Mouse (Mus musculus): ENCODE data around the gene Borcs6. TPM values are rescaled to one million over a fixed set of nuclear protein-coding genes. Genes with fewer than 3 reads are reported as not detected.

Gene Borcs6
- polyA plus RNA-seq, 1 experiment from 2014 or later, result 7.2 TPM

DNA sequence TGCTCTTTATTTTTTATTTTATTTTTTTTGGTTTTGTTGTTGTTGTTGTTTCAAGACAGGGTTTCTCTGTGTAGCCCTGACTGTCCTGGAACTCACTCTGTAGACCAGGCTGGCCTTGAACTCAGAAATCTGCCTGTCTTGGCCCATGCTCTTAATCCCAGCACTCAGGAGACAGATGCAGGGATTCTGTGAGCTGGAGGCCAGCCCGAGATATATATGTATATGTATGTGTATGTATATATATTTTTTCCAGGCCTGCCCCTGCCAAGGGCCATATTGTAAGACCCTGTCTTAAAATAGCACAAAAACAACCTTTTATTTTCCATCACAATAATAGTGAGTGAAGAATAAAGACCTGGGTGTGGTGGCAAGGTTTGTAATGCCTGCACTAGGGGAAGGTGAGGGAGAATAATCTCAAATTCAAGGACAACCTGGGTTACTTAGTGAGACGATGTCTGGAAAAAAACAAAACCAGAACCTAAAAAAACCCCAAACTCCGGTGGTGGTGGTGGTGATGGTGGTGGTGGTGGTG, 5.9 kb downstream of the Borcs6 start:
- H3K4me2 ChIP-seq (ENCODE audit: low read depth, low read length), result 0 out of 2 replicates have a peak overlapping the region, but pooled peaks have one; percentile 52
- no peaks in the 10 kb centered on the region for H3K9me3 ChIP-seq (ENCODE audit: control insufficient read depth, low read length)
- ATAC-seq (ENCODE audit: low read depth), result no peak
- H3K36me3 ChIP-seq (ENCODE audit: control insufficient read depth, insufficient read depth, low read length), result no peaks in the 10 kb centered on the region
- H3K27ac ChIP-seq (ENCODE audit: low read length), result no peak overlapping the region
- no peak overlapping the region for H3K4me3 ChIP-seq (ENCODE audit: low read length)
- peaks cover 36% of the 10 kb centered on the region for H3K4me1 ChIP-seq (replicated peaks; ENCODE audit: control insufficient read depth, insufficient read depth, low read length)
- WGBS, result 58% methylated on average over 3 of the region's 3 CpGs
- H3K9ac ChIP-seq (ENCODE audit: low read length), result no peak overlapping the region
- H3K27me3 ChIP-seq (ENCODE audit: control insufficient read depth, insufficient read depth, low read depth, low read length), result no peaks in the 10 kb centered on the region

DNA sequence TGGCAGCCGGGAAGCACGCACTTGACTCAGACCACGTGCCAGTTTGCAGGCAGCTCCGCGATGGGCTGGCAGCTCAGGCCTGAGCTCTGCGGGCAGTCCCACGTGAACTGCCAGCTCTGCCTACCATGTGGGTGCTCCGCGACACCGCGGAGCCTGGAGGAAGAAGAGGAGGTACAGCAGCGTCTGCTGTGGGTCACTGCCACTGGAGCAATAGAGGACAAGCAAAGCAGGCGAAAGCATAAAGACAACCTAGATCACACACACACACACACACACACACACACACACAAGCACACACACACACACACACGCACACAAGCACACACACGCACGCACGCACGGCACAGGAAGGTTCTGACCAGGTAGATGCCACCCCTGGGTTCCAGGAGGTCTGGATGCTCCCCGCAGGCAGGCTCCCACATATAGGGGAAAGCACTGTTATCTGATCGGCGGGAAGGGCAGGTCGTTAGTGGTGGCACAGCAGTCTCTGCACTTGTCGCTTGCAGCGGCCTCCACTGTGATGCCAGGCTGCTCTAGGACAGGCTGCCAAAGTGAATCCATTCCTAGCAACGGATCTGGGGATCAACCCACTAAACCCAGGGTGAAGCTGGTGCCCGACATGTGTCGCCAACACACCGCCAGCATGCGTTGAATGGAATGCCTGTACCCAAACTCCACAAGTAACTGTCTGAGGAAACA, 6.8 kb downstream of the Borcs6 start:
- H3K9me3 ChIP-seq (ENCODE audit: control insufficient read depth, low read length), result no peaks in the 10 kb centered on the region
- peak overlapping the region; percentile 52 for H3K4me2 ChIP-seq (ENCODE audit: low read depth, low read length)
- ATAC-seq (ENCODE audit: low read depth), result no peak
- WGBS, result 1% methylated on average over 29 of the region's 29 CpGs
- no peak overlapping the region for H3K27ac ChIP-seq (ENCODE audit: low read length)
- no peaks in the 10 kb centered on the region for H3K27me3 ChIP-seq (ENCODE audit: control insufficient read depth, insufficient read depth, low read depth, low read length)
- H3K9ac ChIP-seq (ENCODE audit: low read length), result peak overlapping the region; percentile 62
- peaks cover 29% of the 10 kb centered on the region for H3K4me1 ChIP-seq (replicated peaks; ENCODE audit: control insufficient read depth, insufficient read depth, low read length)
- no peaks in the 10 kb centered on the region for H3K36me3 ChIP-seq (ENCODE audit: control insufficient read depth, insufficient read depth, low read length)
- peak overlapping the region; percentile 46 for H3K4me3 ChIP-seq (ENCODE audit: low read length)

DNA sequence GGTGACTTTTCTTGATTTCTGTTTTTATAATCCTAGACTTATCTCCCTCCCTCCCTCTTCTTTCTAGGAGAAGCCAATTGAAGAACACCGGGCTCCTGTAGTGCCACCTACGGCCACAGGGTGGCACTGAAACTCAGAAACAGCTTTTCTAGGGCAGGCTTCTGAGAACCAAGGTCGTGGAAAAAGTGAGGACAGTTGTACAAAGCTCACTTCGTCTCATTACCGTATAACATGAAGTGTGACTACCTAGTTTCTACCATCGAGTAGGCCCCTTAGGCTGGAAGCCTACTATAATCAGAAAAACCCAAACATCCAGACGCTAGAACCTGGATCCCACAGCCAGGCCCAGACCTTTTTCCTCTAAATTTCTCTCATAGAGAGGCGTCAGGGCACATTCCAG, 7.4 kb downstream of the Borcs6 start:
- Histone ChIP-seq H3K9ac (ENCODE audit: low read length) (no peak overlapping the region), H3K36me3 (ENCODE audit: control insufficient read depth, insufficient read depth, low read length) (no peaks in the 10 kb centered on the region), H3K27ac (ENCODE audit: low read length) (peak overlapping the region; percentile 11; the same call in 1 of the 2 replicates), H3K9me3 (ENCODE audit: control insufficient read depth, low read length) (no peaks in the 10 kb centered on the region), H3K4me2 (ENCODE audit: low read depth, low read length) (peak overlapping the region; percentile 52), H3K4me1 (replicated peaks; ENCODE audit: control insufficient read depth, insufficient read depth, low read length) (peaks cover 30% of the 10 kb centered on the region), H3K27me3 (ENCODE audit: control insufficient read depth, insufficient read depth, low read depth, low read length) (no peaks in the 10 kb centered on the region), H3K4me3 (ENCODE audit: low read length) (peak overlapping the region; percentile 46)
- WGBS, result 8% methylated on average over 8 of the region's 8 CpGs
- no peak for ATAC-seq (ENCODE audit: low read depth)

GRCm38 (mm10) chr11:69067601-69068000, 8.1 kb downstream of the Borcs6 start:
- no peak overlapping the region for H3K4me3 ChIP-seq (ENCODE audit: low read length)
- ATAC-seq (ENCODE audit: low read depth), result no peak
- WGBS, result 24% methylated on average over 6 of the region's 6 CpGs
- no peaks in the 10 kb centered on the region for H3K36me3 ChIP-seq (ENCODE audit: control insufficient read depth, insufficient read depth, low read length)
- H3K9ac ChIP-seq (ENCODE audit: low read length), result 0 out of 2 replicates have a peak overlapping the region, but pooled peaks have one; percentile 26
- no peaks in the 10 kb centered on the region for H3K27me3 ChIP-seq (ENCODE audit: control insufficient read depth, insufficient read depth, low read depth, low read length)
- H3K27ac ChIP-seq (ENCODE audit: low read length), result peak overlapping the region; percentile 11
- peaks cover 35% of the 10 kb centered on the region for H3K4me1 ChIP-seq (replicated peaks; ENCODE audit: control insufficient read depth, insufficient read depth, low read length)
- H3K9me3 ChIP-seq (ENCODE audit: control insufficient read depth, low read length), result no peaks in the 10 kb centered on the region
- no peak overlapping the region for H3K4me2 ChIP-seq (ENCODE audit: low read depth, low read length)

DNA sequence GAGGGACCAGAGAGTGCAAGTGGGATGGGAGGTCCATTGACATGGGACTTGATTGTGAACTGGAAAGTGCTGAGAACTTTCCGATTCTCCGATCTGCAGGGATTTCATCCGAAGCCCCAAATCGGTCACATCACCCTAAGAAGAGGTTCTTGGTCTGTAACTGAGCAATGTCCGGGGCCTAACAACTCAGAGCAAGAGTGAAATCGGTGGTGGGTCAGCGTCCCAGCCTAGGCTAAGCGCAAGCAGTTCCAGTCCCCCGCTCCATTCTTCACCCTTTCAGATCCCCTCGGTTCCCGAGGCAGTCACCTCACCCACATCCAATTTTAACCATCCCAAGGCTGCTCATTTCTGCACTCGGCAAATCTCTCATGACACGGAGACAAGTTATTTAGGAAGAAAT, 10.6 kb downstream of the Borcs6 start:
- Histone ChIP-seq H3K4me3 (ENCODE audit: low read length) (peak overlapping the region; percentile 71), H3K4me2 (ENCODE audit: low read depth, low read length) (peak overlapping the region; percentile 69), H3K9ac (ENCODE audit: low read length) (peak overlapping the region; percentile 84), H3K36me3 (ENCODE audit: control insufficient read depth, insufficient read depth, low read length) (no peaks in the 10 kb centered on the region), H3K27ac (ENCODE audit: low read length) (peak overlapping the region; percentile 96), H3K4me1 (replicated peaks; ENCODE audit: control insufficient read depth, insufficient read depth, low read length) (peaks cover 38% of the 10 kb centered on the region), H3K27me3 (ENCODE audit: control insufficient read depth, insufficient read depth, low read depth, low read length) (no peaks in the 10 kb centered on the region), H3K9me3 (ENCODE audit: control insufficient read depth, low read length) (no peaks in the 10 kb centered on the region)
- 1% methylated on average over 13 of the region's 13 CpGs for WGBS
- ATAC-seq (ENCODE audit: low read depth), result no peak

DNA sequence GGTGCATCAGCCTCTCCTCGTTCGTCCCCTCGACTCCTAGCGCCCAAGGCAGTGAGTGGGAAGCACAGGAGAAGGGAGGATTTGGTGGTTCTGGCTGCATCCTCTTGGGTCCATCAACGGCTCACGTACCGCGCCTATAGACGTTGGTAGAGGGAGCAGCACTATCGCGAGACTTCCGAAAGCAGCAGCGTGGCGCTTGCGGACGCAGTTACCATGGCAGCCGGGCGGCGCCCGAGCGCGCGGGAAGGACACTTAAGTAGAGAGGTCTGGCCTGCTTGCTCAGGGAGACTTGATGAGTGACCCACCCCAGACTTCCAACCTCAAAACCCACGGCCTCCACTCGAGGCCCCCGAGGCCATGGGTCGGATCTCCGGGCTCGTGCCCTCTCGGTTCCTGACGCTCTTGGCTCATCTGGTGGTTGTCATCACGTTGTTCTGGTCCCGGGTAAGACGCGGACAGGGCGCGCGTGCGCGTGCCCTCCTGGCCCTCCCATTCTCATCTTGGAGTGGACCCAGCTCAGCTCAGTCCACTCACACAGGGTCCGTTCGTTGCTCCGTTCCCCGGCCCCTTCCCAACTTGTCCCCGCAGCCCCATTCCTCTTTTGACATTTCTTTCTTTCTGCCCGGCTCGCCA, 11.2 kb downstream of the Borcs6 start, which contains the start of gene Tmem107:
Tmem107 (plus strand) TSS at position 217 of the 633 bp plus-strand sequence.
- Histone ChIP-seq H3K4me2 (ENCODE audit: low read depth, low read length) (peak within 1 kb of the TSS; percentile 69), H3K27ac (ENCODE audit: low read length) (peak within 1 kb of the TSS; percentile 96), H3K27me3 (ENCODE audit: control insufficient read depth, insufficient read depth, low read depth, low read length) (no peaks in the 10 kb centered on the region), H3K9me3 (ENCODE audit: control insufficient read depth, low read length) (no peaks in the 10 kb centered on the region), H3K4me3 (ENCODE audit: low read length) (peak within 1 kb of the TSS; percentile 71), H3K4me1 (replicated peaks; ENCODE audit: control insufficient read depth, insufficient read depth, low read length) (peaks cover 36% of the 10 kb centered on the region), H3K9ac (ENCODE audit: low read length) (peak within 1 kb of the TSS; percentile 84), H3K36me3 (ENCODE audit: control insufficient read depth, insufficient read depth, low read length) (no peaks in the 10 kb centered on the region)
- WGBS, result 0% methylated on average over 47 of the region's 47 CpGs
- ATAC-seq (ENCODE audit: low read depth), result peak; percentile 90

- Histone ChIP-seq H3K4me3 (ENCODE audit: low read length) (peak overlapping the region; percentile 71), H3K27ac (ENCODE audit: low read length) (peak overlapping the region; percentile 96), H3K4me1 (replicated peaks; ENCODE audit: control insufficient read depth, insufficient read depth, low read length) (peaks cover 30% of the 10 kb centered on the region), H3K36me3 (ENCODE audit: control insufficient read depth, insufficient read depth, low read length) (no peaks in the 10 kb centered on the region), H3K27me3 (ENCODE audit: control insufficient read depth, insufficient read depth, low read depth, low read length) (no peaks in the 10 kb centered on the region), H3K4me2 (ENCODE audit: low read depth, low read length) (peak overlapping the region; percentile 69), H3K9me3 (ENCODE audit: control insufficient read depth, low read length) (no peaks in the 10 kb centered on the region), H3K9ac (ENCODE audit: low read length) (peak overlapping the region; percentile 84)
- WGBS, result 22% methylated on average over 9 of the region's 9 CpGs
- no peak for ATAC-seq (ENCODE audit: low read depth)
Measured at GRCm38 (mm10) chr11:69071262-69071661, 11.7 kb downstream of the Borcs6 start.

GRCm38 (mm10) chr11:69072234-69072633, 12.7 kb downstream of the Borcs6 start:
- H3K27ac ChIP-seq (ENCODE audit: low read length), result peak overlapping the region; percentile 67; the same call in 1 of the 2 replicates
- H3K4me2 ChIP-seq (ENCODE audit: low read depth, low read length), result peak overlapping the region; percentile 68
- no peaks in the 10 kb centered on the region for H3K36me3 ChIP-seq (ENCODE audit: control insufficient read depth, insufficient read depth, low read length)
- no peaks in the 10 kb centered on the region for H3K27me3 ChIP-seq (ENCODE audit: control insufficient read depth, insufficient read depth, low read depth, low read length)
- peak overlapping the region; percentile 38 for H3K4me3 ChIP-seq (ENCODE audit: low read length)
- no peak for ATAC-seq (ENCODE audit: low read depth)
- peaks cover 25% of the 10 kb centered on the region for H3K4me1 ChIP-seq (replicated peaks; ENCODE audit: control insufficient read depth, insufficient read depth, low read length)
- no peak overlapping the region; the same call in 1 of the 2 replicates for H3K9ac ChIP-seq (ENCODE audit: low read length)
- no peaks in the 10 kb centered on the region for H3K9me3 ChIP-seq (ENCODE audit: control insufficient read depth, low read length)
- WGBS, result 84% methylated on average over 11 of the region's 11 CpGs

DNA sequence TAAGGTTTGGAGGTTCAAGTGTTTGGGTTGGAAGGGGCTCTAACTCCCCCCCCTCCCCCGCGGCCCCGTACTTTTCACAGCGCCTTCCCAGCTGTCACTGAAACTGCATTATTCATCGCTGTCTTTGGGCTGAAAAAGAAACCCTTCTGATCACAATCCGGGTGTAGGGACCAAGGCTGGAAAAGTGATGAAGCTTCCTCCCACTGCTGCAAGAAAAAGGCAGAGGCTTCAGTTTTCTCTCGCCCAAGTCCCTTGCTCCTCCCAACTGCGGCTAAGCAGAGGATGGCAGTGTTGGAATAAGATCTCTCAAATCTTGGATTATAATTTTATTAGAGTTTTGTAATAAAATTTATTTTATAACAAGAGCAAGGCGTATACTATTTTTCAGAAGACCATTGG, 13.1 kb downstream of the Borcs6 start:
- 6% methylated on average over 9 of the region's 9 CpGs for WGBS
- peak overlapping the region; percentile 46 for H3K9ac ChIP-seq (ENCODE audit: low read length)

More for the DNA sequence above, 13.1 kb downstream of the Borcs6 start:
- no peaks in the 10 kb centered on the region for H3K36me3 ChIP-seq (ENCODE audit: control insufficient read depth, insufficient read depth, low read length)
- H3K4me1 ChIP-seq (replicated peaks; ENCODE audit: control insufficient read depth, insufficient read depth, low read length), result peaks cover 23% of the 10 kb centered on the region
- no peaks in the 10 kb centered on the region for H3K27me3 ChIP-seq (ENCODE audit: control insufficient read depth, insufficient read depth, low read depth, low read length)
- peak overlapping the region; percentile 68 for H3K4me2 ChIP-seq (ENCODE audit: low read depth, low read length)
- ATAC-seq (ENCODE audit: low read depth), result no peak
- H3K4me3 ChIP-seq (ENCODE audit: low read length), result peak overlapping the region; percentile 38
- peak overlapping the region; percentile 67 for H3K27ac ChIP-seq (ENCODE audit: low read length)
- H3K9me3 ChIP-seq (ENCODE audit: control insufficient read depth, low read length), result no peaks in the 10 kb centered on the region
